Mouse (Mus musculus) C2C12 (cell line): ENCODE results near the gene Glp1r. TPM values are rescaled to one million over a fixed set of nuclear protein-coding genes. Genes with fewer than 3 reads are reported as not detected.

ENCODE experiments used
- H3K27me3 ChIP-seq: one replicate; pipeline ENCODE4 v1.6.1; 2011; ENCODE audit not compliant: control insufficient read depth, insufficient read depth, insufficient read length
- H3K36me3 ChIP-seq: one replicate; pipeline ENCODE4 v1.6.1; 2011; ENCODE audit not compliant: control insufficient read depth, insufficient read depth
- H3K4me3 ChIP-seq: one replicate; pipeline ENCODE4 v1.5.1; 2011; ENCODE audit warnings: mild to moderate bottlenecking, control low read depth; ENCODE audit not compliant: poor library complexity, insufficient read depth, severe bottlenecking
- H3K79me2 ChIP-seq: one replicate; pipeline ENCODE4 v1.6.1; 2011; ENCODE audit not compliant: control insufficient read depth, insufficient read depth
- H3K79me3 ChIP-seq: one replicate; pipeline ENCODE4 v1.6.1; 2011; ENCODE audit warnings: low read depth, control low read depth
- H3ac ChIP-seq: one replicate; pipeline ENCODE3; 2011; ENCODE audit warnings: low read depth; ENCODE audit not compliant: control insufficient read depth, insufficient read length
- CEBPB ChIP-seq: IDR thresholded peaks from one replicate; pipeline ENCODE4 v1.6.1; 2011; ENCODE audit warnings: low read depth, mild to moderate bottlenecking, control low read depth, moderate library complexity
- CTCF ChIP-seq: IDR thresholded peaks from one replicate; pipeline ENCODE4 v1.5.1; 2011; ENCODE audit not compliant: control insufficient read depth, insufficient read depth, insufficient read length
- FOSL1 ChIP-seq: IDR thresholded peaks from one replicate; pipeline ENCODE4 v1.8.0; 2011; ENCODE audit warnings: mild to moderate bottlenecking, low read length; ENCODE audit not compliant: poor library complexity, insufficient read depth, severe bottlenecking
- MAX ChIP-seq: IDR thresholded peaks from one replicate; pipeline ENCODE4 v1.6.1; 2011; ENCODE audit warnings: mild to moderate bottlenecking, control low read depth
- MYOD1 ChIP-seq: IDR thresholded peaks from one replicate; pipeline ENCODE4 v1.6.1; 2011; ENCODE audit warnings: low read depth; ENCODE audit not compliant: control insufficient read depth, insufficient read length
- MYOG ChIP-seq: IDR thresholded peaks from one replicate; pipeline ENCODE4 v1.6.1; 2011; ENCODE audit not compliant: control insufficient read depth, insufficient read length; ENCODE audit errors: extremely low read depth
- USF1 ChIP-seq: IDR thresholded peaks from one replicate; pipeline ENCODE4 v1.6.1; 2011; ENCODE audit warnings: low read depth, mild to moderate bottlenecking, control low read depth, moderate library complexity
- polyA plus RNA-seq: library from polyadenylated mRNA; unstranded; fragments of >200 nt; fragmentation: generic; extraction: Trizol; gene quantifications from one replicate; pipeline ENCODE4 v1.2.1, GENCODE M21; 2012; ENCODE audit warnings: missing spikeins

The Glp1r gene
- polyA plus RNA-seq, 1 experiment = 0.80 TPM

DNA sequence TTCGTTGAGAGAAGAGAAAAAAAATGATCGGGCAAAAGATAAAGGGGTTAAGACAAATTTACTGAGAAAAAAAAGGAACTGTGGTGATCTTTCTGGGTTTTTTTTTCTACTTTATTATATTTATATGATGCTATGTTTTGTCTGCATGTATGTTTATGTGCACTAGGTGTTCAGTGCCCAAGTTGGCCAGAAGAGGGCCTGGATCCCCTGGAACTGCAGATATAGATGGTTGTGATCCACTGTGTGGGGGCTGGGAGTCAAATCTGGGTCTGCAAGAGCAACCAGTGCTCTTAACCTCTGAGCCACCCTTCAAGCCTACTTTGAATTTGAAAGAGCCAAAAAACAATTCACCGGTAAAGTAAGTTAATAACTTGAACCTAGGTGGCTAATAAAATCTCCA is 21.2 kb upstream of the Glp1r start:
- Histone ChIP-seq H3K36me3 (no peaks in the 10 kb centered on the region), H3K79me2 (no peaks in the 10 kb centered on the region), H3K27me3 (no peaks in the 10 kb centered on the region), H3K79me3 (no peaks in the 10 kb centered on the region), H3K4me3 (no peak overlapping the region), H3ac (no peak overlapping the region)
- no peak for TF ChIP-seq MAX
- no peak for TF ChIP-seq MYOD1
- no peak for TF ChIP-seq USF1
- TF ChIP-seq FOSL1 = no peak
- no peak for TF ChIP-seq MYOG
- TF ChIP-seq CTCF = no peak
- no peak for TF ChIP-seq CEBPB

DNA sequence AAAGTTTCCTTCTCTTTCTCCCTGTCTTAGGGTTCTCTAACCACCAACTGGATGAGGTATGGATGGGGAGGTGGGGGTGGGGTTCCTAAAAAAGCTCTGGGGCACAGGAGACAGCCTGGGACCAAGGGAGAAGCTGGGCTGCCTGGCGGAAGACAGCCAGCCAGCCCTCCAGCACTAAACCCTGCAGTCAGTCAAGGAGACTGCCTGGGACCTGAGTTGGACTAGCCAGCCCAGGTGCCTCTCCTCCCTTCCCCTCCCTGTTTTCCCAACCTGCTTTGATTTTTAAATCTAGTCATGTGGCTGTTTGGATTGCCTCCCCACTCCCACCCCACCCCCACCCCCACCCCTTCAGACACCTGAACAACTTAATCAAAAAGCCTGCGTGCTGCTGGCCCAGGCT is 20.6 kb upstream of the Glp1r start:
- TF ChIP-seq MYOD1 = no peak
- TF ChIP-seq MAX = no peak
- TF ChIP-seq USF1 = no peak
- no peak for TF ChIP-seq FOSL1
- TF ChIP-seq MYOG = no peak
- TF ChIP-seq CTCF = no peak
- no peak for TF ChIP-seq CEBPB
- Histone ChIP-seq H3K79me2 (no peaks in the 10 kb centered on the region), H3K79me3 (no peaks in the 10 kb centered on the region), H3K27me3 (no peaks in the 10 kb centered on the region), H3K36me3 (no peaks in the 10 kb centered on the region), H3K4me3 (no peak overlapping the region), H3ac (no peak overlapping the region)

DNA sequence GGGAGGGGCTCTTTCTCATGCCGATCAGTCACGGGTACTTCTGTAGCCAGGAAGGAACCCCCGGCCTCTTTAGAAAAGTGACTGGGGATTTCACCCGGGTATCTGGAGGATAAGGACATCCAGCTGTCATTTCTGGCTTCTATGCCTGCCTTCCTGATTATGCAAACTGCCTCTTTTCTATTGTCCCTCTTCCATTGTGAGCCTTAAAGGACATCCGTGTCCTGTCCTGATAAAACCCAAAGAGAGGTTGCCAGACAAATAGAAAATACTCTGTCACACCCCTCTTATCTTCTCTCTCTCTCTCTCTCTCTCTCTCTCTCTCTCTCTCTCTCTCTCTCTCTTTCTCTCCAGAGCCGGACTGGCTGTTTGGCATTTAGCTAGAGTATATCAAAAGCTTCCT is 19.4 kb upstream of the Glp1r start:
- H3K36me3 ChIP-seq = no peaks in the 10 kb centered on the region
- no peak overlapping the region for H3K4me3 ChIP-seq
- H3K79me3 ChIP-seq = no peaks in the 10 kb centered on the region
- no peak overlapping the region for H3ac ChIP-seq
- no peak for TF ChIP-seq CEBPB
- TF ChIP-seq MAX = no peak
- TF ChIP-seq CTCF = no peak
- H3K79me2 ChIP-seq = no peaks in the 10 kb centered on the region
- no peaks in the 10 kb centered on the region for H3K27me3 ChIP-seq

DNA sequence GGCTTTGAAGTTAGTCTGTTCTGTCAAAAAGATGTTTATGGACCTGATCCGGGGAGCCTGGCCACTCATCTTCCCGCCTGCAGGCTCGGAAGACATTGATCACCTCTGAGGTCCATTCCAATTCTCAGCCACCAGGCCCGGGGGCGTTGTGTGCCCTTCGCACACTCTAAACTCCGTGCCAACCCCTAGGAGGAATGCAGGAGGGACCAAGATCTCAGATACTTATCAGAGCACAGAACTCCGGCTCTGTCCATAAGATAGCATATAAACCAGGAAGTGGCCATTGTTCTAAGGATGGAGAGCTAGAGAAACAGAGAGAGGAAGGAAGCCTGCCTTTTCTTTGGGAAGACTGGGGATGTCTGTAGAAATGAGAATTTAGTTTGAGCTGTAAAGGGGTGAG is 18.1 kb upstream of the Glp1r start:
- no peak for TF ChIP-seq CTCF
- no peak for TF ChIP-seq FOSL1
- no peak for TF ChIP-seq MYOG
- TF ChIP-seq MAX = no peak
- no peak for TF ChIP-seq MYOD1
- TF ChIP-seq USF1 = no peak
- TF ChIP-seq CEBPB = no peak
- H3K79me3 ChIP-seq = no peaks in the 10 kb centered on the region
- H3K27me3 ChIP-seq = no peaks in the 10 kb centered on the region
- H3ac ChIP-seq = no peak overlapping the region
- no peaks in the 10 kb centered on the region for H3K79me2 ChIP-seq
- H3K36me3 ChIP-seq = no peaks in the 10 kb centered on the region
- H3K4me3 ChIP-seq = no peak overlapping the region

DNA sequence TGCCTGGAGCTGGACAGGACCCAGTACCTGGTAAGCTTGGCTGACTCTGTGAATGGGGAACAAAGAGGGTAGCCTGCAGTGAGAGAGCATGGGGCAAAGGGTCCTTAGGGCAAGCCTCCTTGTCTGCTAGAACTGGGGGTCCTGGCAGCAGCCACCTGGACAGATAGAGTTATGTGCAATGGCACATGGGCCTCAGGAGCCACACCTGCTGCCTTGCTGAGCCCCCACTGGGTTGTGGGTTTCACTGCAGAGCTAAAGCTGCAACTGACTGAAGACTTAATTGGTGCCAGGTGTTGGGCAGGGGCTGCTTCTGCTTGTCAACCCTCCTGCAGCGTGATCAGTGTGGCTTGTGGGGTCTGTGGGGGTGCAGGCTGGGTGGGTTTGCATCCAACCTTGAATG is 9.5 kb upstream of the Glp1r start:
- Histone ChIP-seq H3ac (no peak overlapping the region), H3K4me3 (no peak overlapping the region), H3K79me2 (no peaks in the 10 kb centered on the region), H3K27me3 (no peaks in the 10 kb centered on the region), H3K36me3 (no peaks in the 10 kb centered on the region), H3K79me3 (no peaks in the 10 kb centered on the region)
- TF ChIP-seq CEBPB (no peak), CTCF (no peak), MYOG (no peak), USF1 (no peak), MAX (no peak)

DNA sequence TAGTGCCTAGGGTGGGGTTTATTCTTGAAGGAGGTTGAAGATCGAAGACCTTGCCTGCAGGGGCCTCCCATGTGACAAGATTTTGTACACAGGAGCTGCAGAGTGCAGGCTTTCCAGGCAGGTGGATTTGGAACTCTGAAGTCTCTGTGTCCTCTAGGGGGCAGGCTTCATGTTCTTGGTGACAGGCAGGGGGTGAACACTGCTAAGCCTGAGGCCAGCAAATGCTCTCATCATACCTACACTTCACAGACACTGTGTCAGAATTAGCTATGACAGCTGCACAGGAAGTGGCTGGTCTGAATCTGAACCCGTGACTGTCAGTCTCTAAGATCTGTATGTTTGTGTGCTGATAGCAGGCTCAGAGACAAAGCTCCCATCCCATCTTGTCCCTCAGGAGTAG is 8.9 kb upstream of the Glp1r start:
- no peak for TF ChIP-seq FOSL1
- no peak for TF ChIP-seq USF1
- TF ChIP-seq MYOD1 = no peak
- no peak for TF ChIP-seq MYOG
- TF ChIP-seq CEBPB = no peak
- no peak for TF ChIP-seq CTCF
- no peak for TF ChIP-seq MAX
- no peak overlapping the region for H3ac ChIP-seq
- H3K27me3 ChIP-seq = no peaks in the 10 kb centered on the region
- H3K36me3 ChIP-seq = no peaks in the 10 kb centered on the region
- H3K79me2 ChIP-seq = no peaks in the 10 kb centered on the region
- H3K79me3 ChIP-seq = no peaks in the 10 kb centered on the region
- H3K4me3 ChIP-seq = no peak overlapping the region

DNA sequence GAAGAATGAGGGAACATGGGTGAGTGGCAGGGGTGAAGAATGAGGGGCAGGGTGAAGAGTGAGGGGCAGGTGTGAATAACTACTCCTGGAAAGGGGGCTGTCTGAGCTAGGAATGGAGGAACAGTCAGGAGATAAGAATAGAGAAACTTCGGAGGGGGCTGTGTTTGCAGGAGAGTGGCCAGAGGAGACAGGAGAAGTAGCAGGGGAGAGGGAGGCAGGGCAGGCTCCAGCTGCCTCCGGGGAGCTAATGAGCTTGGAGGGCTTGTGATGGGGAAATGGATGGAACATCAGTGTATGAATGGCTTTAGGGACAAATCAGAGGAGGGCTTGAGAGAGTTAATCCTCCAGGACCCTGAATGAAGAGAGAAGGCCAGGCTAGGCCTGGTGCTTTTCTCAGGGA is 4.5 kb upstream of the Glp1r start:
- Histone ChIP-seq H3ac (no peak overlapping the region), H3K79me3 (no peaks in the 10 kb centered on the region), H3K36me3 (no peaks in the 10 kb centered on the region), H3K4me3 (no peak overlapping the region), H3K79me2 (no peaks in the 10 kb centered on the region), H3K27me3 (peaks cover 12% of the 10 kb centered on the region)
- no peak for TF ChIP-seq MYOG
- no peak for TF ChIP-seq MYOD1
- no peak for TF ChIP-seq FOSL1
- TF ChIP-seq MAX = no peak
- no peak for TF ChIP-seq CTCF
- TF ChIP-seq CEBPB = no peak
- no peak for TF ChIP-seq USF1
